Mouse (Mus musculus): ENCODE data around the gene Acox2. TPM values are rescaled to one million over a fixed set of nuclear protein-coding genes. Genes with fewer than 3 reads are reported as not detected.

The Acox2 gene
- polyA plus RNA-seq, 1 experiment from 2014 or later, result 7.1 TPM

DNA sequence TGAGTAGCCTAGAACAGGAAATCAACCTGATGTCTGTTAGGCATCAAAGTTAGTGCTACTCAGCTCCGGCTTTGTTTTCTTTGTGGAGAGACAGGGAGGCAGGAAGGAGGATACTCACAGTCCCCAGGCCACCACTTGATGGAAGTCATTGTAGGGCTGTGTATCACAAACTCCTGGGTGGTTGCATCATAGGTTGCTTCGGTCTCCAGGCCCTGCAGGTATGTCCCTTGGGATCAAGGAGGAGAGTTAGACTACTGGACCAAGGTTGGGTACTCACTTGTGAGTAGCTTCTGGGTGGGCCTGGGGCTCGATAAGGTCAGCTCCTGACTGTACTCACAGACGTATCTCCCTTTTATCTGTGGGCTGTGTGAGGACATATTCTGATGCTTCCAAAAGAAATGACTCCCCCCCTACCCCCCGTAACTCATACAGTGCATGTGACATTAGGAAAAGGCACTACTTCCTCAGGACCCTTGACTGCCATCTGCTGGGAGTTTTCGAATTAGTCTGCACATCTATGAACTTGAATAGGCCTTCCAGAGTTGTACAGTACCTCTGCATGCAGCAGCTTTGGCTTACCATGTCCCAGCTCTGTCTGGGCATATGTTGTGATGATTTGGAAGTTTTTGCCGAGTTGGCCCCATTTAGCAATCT lies 4.0 kb downstream of the Acox2 start:
- ATAC-seq (replicated peaks; ENCODE audit: low FRiP score, low read depth), result no peak
- WGBS, result 67% methylated on average over 7 of the region's 7 CpGs
- TF ChIP-seq CTCF (IDR thresholded peaks at IDR 0.05; ENCODE audit: low read depth), result peak; percentile 74

DNA sequence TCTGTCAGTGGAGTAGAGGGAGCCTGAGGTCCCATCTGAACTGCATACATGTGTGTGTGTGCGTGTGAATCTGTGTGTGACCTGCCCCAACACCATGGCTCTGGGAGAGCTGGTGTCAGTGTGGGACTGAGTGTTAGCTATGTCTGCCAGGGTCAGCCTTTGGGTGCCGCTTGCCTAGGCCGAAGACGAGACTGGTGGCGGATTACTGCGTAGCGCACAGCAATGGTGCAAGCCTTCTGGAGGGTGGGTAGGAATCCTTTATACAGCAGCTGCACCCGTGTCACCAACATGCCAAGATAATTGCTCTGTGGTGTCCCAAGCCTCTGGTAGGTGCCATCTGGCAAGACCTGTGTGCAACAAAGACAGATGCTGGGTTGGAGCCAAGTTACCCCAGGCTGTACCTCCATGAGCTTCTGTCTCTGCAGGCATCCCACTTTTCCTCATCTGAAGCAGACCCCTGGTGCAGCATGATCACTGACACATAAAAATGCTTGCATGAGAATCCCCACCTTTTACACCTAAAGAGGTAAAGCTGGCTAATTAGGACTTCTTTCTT lies 7.7 kb downstream of the Acox2 start:
- no peaks in the 10 kb centered on the region for H3K36me3 ChIP-seq (ENCODE audit: insufficient read depth, low read length)
- H3K4me2 ChIP-seq (ENCODE audit: low read length), result no peak overlapping the region
- no peak for TF ChIP-seq CTCF (IDR thresholded peaks at IDR 0.05; ENCODE audit: low read depth)
- 94% methylated on average over 8 of the region's 8 CpGs for WGBS
- no peak overlapping the region for H3K4me3 ChIP-seq (replicated peaks; ENCODE audit: low read depth, low read length)
- no peak overlapping the region for H3K9ac ChIP-seq (ENCODE audit: low read depth, low read length)
- H3K27ac ChIP-seq, result no peak overlapping the region
- H3K9me3 ChIP-seq (replicated peaks; ENCODE audit: low read length), result no peaks in the 10 kb centered on the region
- no peaks in the 10 kb centered on the region for H3K4me1 ChIP-seq (replicated peaks; ENCODE audit: insufficient read depth, low read length)
- DNase-seq (ENCODE audit: low spot score), result no peak
- H3K27me3 ChIP-seq (ENCODE audit: insufficient read depth, low read length), result no peaks in the 10 kb centered on the region
- ATAC-seq (replicated peaks; ENCODE audit: low FRiP score, low read depth), result no peak

More for the DNA sequence above, 4.0 kb downstream of the Acox2 start:
- no peaks in the 10 kb centered on the region for H3K36me3 ChIP-seq (ENCODE audit: insufficient read depth, low read length)
- no peak overlapping the region for H3K4me3 ChIP-seq (replicated peaks; ENCODE audit: low read depth, low read length)
- peak; percentile 70 for DNase-seq (ENCODE audit: low spot score)
- no peak overlapping the region for H3K9ac ChIP-seq (ENCODE audit: low read depth, low read length)
- no peak overlapping the region for H3K27ac ChIP-seq
- no peaks in the 10 kb centered on the region for H3K4me1 ChIP-seq (replicated peaks; ENCODE audit: insufficient read depth, low read length)
- no peaks in the 10 kb centered on the region for H3K9me3 ChIP-seq (replicated peaks; ENCODE audit: low read length)
- no peaks in the 10 kb centered on the region for H3K27me3 ChIP-seq (ENCODE audit: insufficient read depth, low read length)
- no peak overlapping the region for H3K4me2 ChIP-seq (ENCODE audit: low read length)

DNA sequence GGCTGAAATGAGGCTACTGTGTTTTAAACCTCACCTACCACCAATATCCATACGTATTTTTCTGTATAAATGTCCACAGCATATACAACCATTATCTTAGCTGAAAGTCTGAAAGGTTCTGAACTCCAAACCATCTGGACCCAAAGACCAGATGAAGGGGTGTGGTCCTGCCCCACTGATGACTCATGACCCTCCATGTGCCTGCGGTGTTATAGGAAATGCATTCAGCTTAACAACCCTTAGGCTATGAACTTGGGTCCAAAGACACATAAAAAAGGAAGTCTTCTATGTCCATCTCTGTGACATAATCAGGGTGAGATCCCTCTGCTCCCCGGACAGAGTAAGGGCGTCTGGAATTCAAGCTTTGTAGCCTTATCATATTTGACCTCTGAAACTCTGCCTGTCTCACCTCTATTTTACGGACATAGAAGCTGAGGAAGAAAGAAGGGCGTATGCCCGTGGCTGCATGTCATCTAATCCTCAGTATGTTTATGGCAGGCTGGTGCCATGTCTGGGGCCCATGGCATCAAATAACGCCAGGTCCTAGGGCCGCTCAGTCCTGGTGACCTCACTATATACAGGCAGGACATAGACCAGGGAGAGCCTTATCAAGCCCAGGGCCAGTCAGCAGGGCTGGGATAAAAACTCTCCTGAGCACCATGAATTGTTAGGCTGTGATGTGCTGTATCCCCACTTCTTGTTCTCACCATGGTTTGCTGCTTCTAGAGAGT lies 8.8 kb downstream of the Acox2 start:
- Histone ChIP-seq H3K4me1 (replicated peaks; ENCODE audit: insufficient read depth, low read length) (no peaks in the 10 kb centered on the region), H3K27ac (no peak overlapping the region), H3K9ac (ENCODE audit: low read depth, low read length) (no peak overlapping the region), H3K4me3 (replicated peaks; ENCODE audit: low read depth, low read length) (no peak overlapping the region), H3K27me3 (ENCODE audit: insufficient read depth, low read length) (no peaks in the 10 kb centered on the region), H3K4me2 (ENCODE audit: low read length) (no peak overlapping the region), H3K36me3 (ENCODE audit: insufficient read depth, low read length) (no peaks in the 10 kb centered on the region), H3K9me3 (replicated peaks; ENCODE audit: low read length) (no peaks in the 10 kb centered on the region)
- 63% methylated on average over 9 of the region's 9 CpGs for WGBS
- TF ChIP-seq CTCF (IDR thresholded peaks at IDR 0.05; ENCODE audit: low read depth), result no peak
- no peak for ATAC-seq (replicated peaks; ENCODE audit: low FRiP score, low read depth)
- DNase-seq (ENCODE audit: low spot score), result no peak

DNA sequence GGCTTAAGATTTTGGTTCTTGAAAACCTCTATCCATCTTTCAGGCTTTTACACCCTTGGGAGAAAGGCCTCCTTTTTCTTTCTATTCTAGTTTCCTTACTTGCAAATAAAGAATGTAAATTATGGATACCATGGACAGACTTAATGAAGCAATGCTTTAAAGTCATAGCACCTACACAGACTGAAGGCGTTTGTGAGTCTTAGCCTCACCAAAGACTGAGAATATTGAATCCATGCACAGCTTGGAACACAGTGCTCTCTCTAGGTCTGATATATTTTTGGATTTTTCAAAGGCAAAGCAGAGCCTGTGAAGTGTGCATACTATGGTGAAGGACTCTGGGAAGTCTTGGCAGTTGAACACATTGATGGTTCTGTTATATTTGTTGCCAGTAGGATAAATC lies 9.9 kb downstream of the Acox2 start:
- Histone ChIP-seq H3K36me3 (ENCODE audit: insufficient read depth, low read length) (no peaks in the 10 kb centered on the region), H3K4me1 (replicated peaks; ENCODE audit: insufficient read depth, low read length) (no peaks in the 10 kb centered on the region), H3K4me2 (ENCODE audit: low read length) (no peak overlapping the region), H3K9me3 (replicated peaks; ENCODE audit: low read length) (no peaks in the 10 kb centered on the region), H3K27ac (no peak overlapping the region), H3K4me3 (replicated peaks; ENCODE audit: low read depth, low read length) (no peak overlapping the region), H3K27me3 (ENCODE audit: insufficient read depth, low read length) (no peaks in the 10 kb centered on the region), H3K9ac (ENCODE audit: low read depth, low read length) (no peak overlapping the region)
- ATAC-seq (replicated peaks; ENCODE audit: low FRiP score, low read depth), result no peak
- 80% methylated on average over 1 of the region's 1 CpGs for WGBS
- DNase-seq (ENCODE audit: low spot score), result no peak
- TF ChIP-seq CTCF (IDR thresholded peaks at IDR 0.05; ENCODE audit: low read depth), result no peak

DNA sequence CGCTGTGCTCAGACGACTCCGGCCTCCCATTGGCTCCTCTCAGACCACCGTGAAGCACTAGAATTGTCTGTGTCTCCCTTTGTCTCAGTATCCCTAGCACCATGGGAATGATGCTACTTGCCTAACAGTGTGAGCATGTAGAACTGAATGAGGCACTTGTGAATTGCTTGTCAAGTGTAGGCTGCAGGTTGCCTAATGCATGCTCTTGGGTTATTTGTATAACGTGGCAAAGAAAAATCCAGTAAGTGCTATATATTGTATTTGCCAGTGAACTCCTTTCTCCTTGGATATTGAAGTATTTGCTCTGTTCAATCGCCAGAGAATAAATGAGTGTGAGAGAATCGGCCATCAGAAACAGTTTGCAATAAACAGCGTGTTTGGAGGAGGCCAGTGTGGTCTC lies 12.3 kb downstream of the Acox2 start:
- Histone ChIP-seq H3K27ac (no peak overlapping the region), H3K27me3 (ENCODE audit: insufficient read depth, low read length) (no peaks in the 10 kb centered on the region), H3K4me2 (ENCODE audit: low read length) (no peak overlapping the region), H3K36me3 (ENCODE audit: insufficient read depth, low read length) (no peaks in the 10 kb centered on the region), H3K4me3 (replicated peaks; ENCODE audit: low read depth, low read length) (no peak overlapping the region), H3K9me3 (replicated peaks; ENCODE audit: low read length) (no peaks in the 10 kb centered on the region), H3K4me1 (replicated peaks; ENCODE audit: insufficient read depth, low read length) (0 out of 2 replicates have a peak, but pooled peaks cover 4% of the 10 kb centered on the region), H3K9ac (ENCODE audit: low read depth, low read length) (no peak overlapping the region)
- DNase-seq (ENCODE audit: low spot score) (no peak), ATAC-seq (replicated peaks; ENCODE audit: low FRiP score, low read depth) (no peak)
- TF ChIP-seq CTCF (IDR thresholded peaks at IDR 0.05; ENCODE audit: low read depth), result no peak
- 89% methylated on average over 8 of the region's 8 CpGs for WGBS

GRCm38 (mm10) chr14:8244211-8244611 lies 14.9 kb downstream of the Acox2 start:
- no peak for TF ChIP-seq CTCF (IDR thresholded peaks at IDR 0.05; ENCODE audit: low read depth)
- ATAC-seq (replicated peaks; ENCODE audit: low FRiP score, low read depth) (no peak), DNase-seq (ENCODE audit: low spot score) (no peak)
- WGBS, result 72% methylated on average over 5 of the region's 5 CpGs
- Histone ChIP-seq H3K27ac (no peak overlapping the region), H3K4me1 (replicated peaks; ENCODE audit: insufficient read depth, low read length) (0 out of 2 replicates have a peak, but pooled peaks cover 4% of the 10 kb centered on the region), H3K36me3 (ENCODE audit: insufficient read depth, low read length) (no peaks in the 10 kb centered on the region), H3K9me3 (replicated peaks; ENCODE audit: low read length) (no peaks in the 10 kb centered on the region), H3K27me3 (ENCODE audit: insufficient read depth, low read length) (no peaks in the 10 kb centered on the region), H3K9ac (ENCODE audit: low read depth, low read length) (no peak overlapping the region), H3K4me3 (replicated peaks; ENCODE audit: low read depth, low read length) (no peak overlapping the region), H3K4me2 (ENCODE audit: low read length) (no peak overlapping the region)

All from kidney, postnatal 0 days (tissue).